Mouse (Mus musculus): ENCODE measurements at regions not wholly inside any gene's neighbourhood (a gene's known extent, or its start where the extent isn't known, plus 50 kb on each side); places are given as distances from the start of the nearest gene placed in this dataset.

DNA sequence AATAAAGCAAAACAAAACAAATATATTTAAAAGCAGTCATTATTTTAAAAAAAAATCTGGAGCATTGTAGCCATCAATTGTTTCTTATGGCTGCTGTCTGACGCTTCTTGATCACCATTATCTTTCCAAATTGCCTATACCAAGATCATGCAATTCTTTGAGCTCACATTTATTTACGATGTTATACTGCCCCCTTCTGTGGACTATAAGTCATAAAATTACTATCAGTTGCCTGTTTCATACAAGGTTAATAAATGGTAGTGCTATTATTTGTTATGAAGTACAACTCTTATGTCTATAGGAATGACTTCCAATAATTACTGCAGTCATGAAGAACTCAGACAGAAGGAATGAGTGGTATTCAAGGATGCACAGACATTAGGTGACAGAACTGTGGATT, 57.3 kb upstream of the Eda2r start:
- no peak for DNase-seq (ENCODE audit: extremely low spot score in 1 of 2, low spot score in 1 of 2)

DNA sequence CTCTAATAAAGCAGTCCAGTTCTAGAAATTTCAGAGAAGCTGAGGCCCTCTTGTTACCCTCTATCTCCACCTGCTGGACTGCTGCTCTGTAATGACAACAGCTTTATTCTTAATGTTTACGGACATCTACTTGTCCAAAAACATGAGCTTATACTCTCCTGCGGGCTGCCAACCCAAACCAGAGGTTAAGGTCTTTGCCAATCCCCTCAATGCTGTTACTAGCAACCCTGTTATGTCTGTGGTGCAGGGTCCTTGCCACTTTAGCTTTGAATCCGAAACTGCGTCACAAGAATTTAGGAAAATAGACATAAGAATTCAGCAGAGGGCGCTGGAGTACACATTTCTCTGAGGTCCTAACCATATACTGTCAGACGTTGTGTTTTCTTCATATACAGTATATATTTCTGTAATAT, 54.4 kb upstream of the Eda2r start:
- peak; percentile 38 to 44 for DNase-seq (ENCODE audit: extremely low spot score in 1 of 2, low spot score in 1 of 2)

Measured in layer of hippocampus, postnatal 25 days (tissue).